Mouse (Mus musculus): ENCODE measurements around the gene Rbpj. TPM values are rescaled to one million over a fixed set of nuclear protein-coding genes. Genes with fewer than 3 reads are reported as not detected.

Rbpj gene
- polyA plus RNA-seq, 1 experiment from 2014 or later: 26.5 TPM

GRCm38 (mm10) chr5:53557544-53558260 is 91.8 kb downstream of the Rbpj start:
- ATAC-seq: no peak
- 90% methylated on average over 6 of the region's 6 CpGs for WGBS
- H3K4me1 ChIP-seq (ENCODE audit: control insufficient read depth, insufficient read depth, low read length): no peaks in the 10 kb centered on the region

DNA sequence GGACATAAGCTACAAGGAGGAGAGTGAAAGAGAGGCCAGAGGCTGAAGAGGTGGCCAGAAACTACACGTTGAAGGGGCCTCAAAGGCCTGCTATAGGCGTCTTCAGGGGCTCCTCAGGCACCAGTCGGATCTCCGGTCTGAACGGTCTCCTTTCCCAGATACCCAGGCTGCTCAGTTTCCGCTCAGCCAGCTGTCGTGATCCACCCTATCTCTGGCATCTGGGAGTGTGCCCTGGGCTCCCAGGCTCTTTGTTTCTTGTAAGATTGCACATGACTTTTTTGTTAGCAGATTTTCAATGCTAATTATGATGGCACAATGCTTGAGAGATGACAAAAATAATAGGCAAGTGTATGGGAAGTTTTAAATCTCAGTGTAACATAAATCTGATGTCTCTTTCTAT is 95.2 kb downstream of the Rbpj start:
- H3K27me3 ChIP-seq (ENCODE audit: control insufficient read depth, insufficient read depth, low read depth, low read length): no peaks in the 10 kb centered on the region
- ATAC-seq: no peak

More at GRCm38 (mm10) chr5:53557544-53558260, 91.8 kb downstream of the Rbpj start:
- H3K9me3 ChIP-seq (replicated peaks; ENCODE audit: control insufficient read depth, low read length, poor library complexity, severe bottlenecking): no peaks in the 10 kb centered on the region
- H3K4me3 ChIP-seq (ENCODE audit: low read depth, low read length): no peak overlapping the region
- no peaks in the 10 kb centered on the region for H3K27me3 ChIP-seq (ENCODE audit: control insufficient read depth, insufficient read depth, low read depth, low read length)
- H3K27ac ChIP-seq (ENCODE audit: low read length): no peak overlapping the region
- H3K36me3 ChIP-seq (ENCODE audit: control insufficient read depth, insufficient read depth, low read length): no peaks in the 10 kb centered on the region
- no peak overlapping the region for H3K9ac ChIP-seq (ENCODE audit: low read depth, low read length)
- H3K4me2 ChIP-seq (ENCODE audit: low read length): no peak overlapping the region

GRCm38 (mm10) chr5:53564309-53564708 is 98.4 kb downstream of the Rbpj start:
- Histone ChIP-seq H3K4me2 (ENCODE audit: low read length) (no peak overlapping the region), H3K9ac (ENCODE audit: low read depth, low read length) (no peak overlapping the region), H3K36me3 (ENCODE audit: control insufficient read depth, insufficient read depth, low read length) (no peaks in the 10 kb centered on the region), H3K9me3 (replicated peaks; ENCODE audit: control insufficient read depth, low read length, poor library complexity, severe bottlenecking) (no peaks in the 10 kb centered on the region), H3K4me3 (ENCODE audit: low read depth, low read length) (no peak overlapping the region), H3K27ac (ENCODE audit: low read length) (no peak overlapping the region), H3K4me1 (ENCODE audit: control insufficient read depth, insufficient read depth, low read length) (no peaks in the 10 kb centered on the region), H3K27me3 (ENCODE audit: control insufficient read depth, insufficient read depth, low read depth, low read length) (no peaks in the 10 kb centered on the region)
- no peak for ATAC-seq
- WGBS: 92% methylated on average over 19 of the region's 19 CpGs

More for the DNA sequence above, 95.2 kb downstream of the Rbpj start:
- Histone ChIP-seq H3K9me3 (replicated peaks; ENCODE audit: control insufficient read depth, low read length, poor library complexity, severe bottlenecking) (no peaks in the 10 kb centered on the region), H3K4me3 (ENCODE audit: low read depth, low read length) (no peak overlapping the region), H3K4me1 (ENCODE audit: control insufficient read depth, insufficient read depth, low read length) (no peaks in the 10 kb centered on the region), H3K4me2 (ENCODE audit: low read length) (no peak overlapping the region), H3K9ac (ENCODE audit: low read depth, low read length) (no peak overlapping the region), H3K36me3 (ENCODE audit: control insufficient read depth, insufficient read depth, low read length) (no peaks in the 10 kb centered on the region), H3K27ac (ENCODE audit: low read length) (no peak overlapping the region)
- 77% methylated on average over 7 of the region's 7 CpGs for WGBS

GRCm38 (mm10) chr5:53565213-53565794 is 99.4 kb downstream of the Rbpj start:
- Histone ChIP-seq H3K4me1 (ENCODE audit: control insufficient read depth, insufficient read depth, low read length) (no peaks in the 10 kb centered on the region), H3K36me3 (ENCODE audit: control insufficient read depth, insufficient read depth, low read length) (no peaks in the 10 kb centered on the region), H3K9me3 (replicated peaks; ENCODE audit: control insufficient read depth, low read length, poor library complexity, severe bottlenecking) (no peaks in the 10 kb centered on the region), H3K27ac (ENCODE audit: low read length) (no peak overlapping the region), H3K9ac (ENCODE audit: low read depth, low read length) (no peak overlapping the region), H3K4me3 (ENCODE audit: low read depth, low read length) (no peak overlapping the region), H3K27me3 (ENCODE audit: control insufficient read depth, insufficient read depth, low read depth, low read length) (no peaks in the 10 kb centered on the region), H3K4me2 (ENCODE audit: low read length) (no peak overlapping the region)
- no peak for ATAC-seq
- WGBS: 82% methylated on average over 5 of the region's 5 CpGs

DNA sequence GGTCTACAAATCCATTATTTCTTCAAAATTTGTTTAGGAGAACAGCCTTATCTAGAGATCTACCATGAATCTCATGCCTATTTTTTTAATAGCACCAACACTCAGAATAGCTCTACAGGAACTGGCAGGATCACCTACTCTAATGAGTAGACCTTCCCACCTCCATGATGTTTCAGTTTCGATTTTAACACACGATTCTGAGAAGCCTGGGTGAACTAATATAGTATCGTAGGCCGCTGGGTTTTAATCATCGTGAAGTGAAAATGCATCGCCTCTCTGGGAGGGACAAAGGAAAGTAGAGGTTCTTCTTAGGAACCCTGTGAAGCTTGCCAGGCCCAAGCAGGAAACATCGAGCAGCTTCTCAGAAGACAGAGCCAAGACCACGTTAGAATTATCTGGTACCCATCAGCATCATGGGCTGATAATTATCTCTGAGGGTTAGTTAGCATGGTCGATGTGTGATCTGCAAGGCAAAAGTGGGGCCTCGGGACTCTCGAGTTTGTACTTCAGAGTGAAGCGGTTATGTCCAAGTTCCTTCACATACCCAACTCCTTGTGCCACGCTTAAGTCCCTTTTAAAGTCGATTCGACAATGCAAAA is 100.6 kb downstream of the Rbpj start:
- H3K9me3 ChIP-seq (replicated peaks; ENCODE audit: control insufficient read depth, low read length, poor library complexity, severe bottlenecking): no peaks in the 10 kb centered on the region
- H3K9ac ChIP-seq (ENCODE audit: low read depth, low read length): no peak overlapping the region
- no peak overlapping the region for H3K4me3 ChIP-seq (ENCODE audit: low read depth, low read length)
- WGBS: 93% methylated on average over 15 of the region's 15 CpGs
- no peak for ATAC-seq
- H3K36me3 ChIP-seq (ENCODE audit: control insufficient read depth, insufficient read depth, low read length): no peaks in the 10 kb centered on the region
- no peak overlapping the region for H3K27ac ChIP-seq (ENCODE audit: low read length)
- H3K4me1 ChIP-seq (ENCODE audit: control insufficient read depth, insufficient read depth, low read length): no peaks in the 10 kb centered on the region
- no peak overlapping the region for H3K4me2 ChIP-seq (ENCODE audit: low read length)
- H3K27me3 ChIP-seq (ENCODE audit: control insufficient read depth, insufficient read depth, low read depth, low read length): no peaks in the 10 kb centered on the region

DNA sequence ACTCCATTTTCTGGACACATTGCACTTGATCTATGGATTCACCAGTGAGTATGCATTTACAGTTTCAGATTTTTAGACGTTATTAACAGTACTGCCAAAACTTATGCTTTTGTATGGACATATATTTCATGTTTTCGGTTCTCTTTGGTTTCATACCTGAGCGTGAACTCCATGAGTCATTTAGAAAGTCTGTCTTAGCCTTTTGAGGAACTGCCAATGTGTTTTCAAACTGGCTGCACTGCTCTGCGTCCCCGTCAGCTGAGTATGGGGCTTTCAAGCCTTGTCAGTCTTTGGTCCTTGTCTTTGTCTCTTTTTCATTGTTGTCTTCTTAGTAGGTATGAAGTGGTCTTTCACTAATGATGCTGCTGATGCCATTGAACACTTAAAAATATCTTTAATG is 106.5 kb downstream of the Rbpj start:
- no peaks in the 10 kb centered on the region for H3K9me3 ChIP-seq (replicated peaks; ENCODE audit: control insufficient read depth, low read length, poor library complexity, severe bottlenecking)
- no peak overlapping the region for H3K4me3 ChIP-seq (ENCODE audit: low read depth, low read length)
- ATAC-seq: no peak
- no peaks in the 10 kb centered on the region for H3K4me1 ChIP-seq (ENCODE audit: control insufficient read depth, insufficient read depth, low read length)
- no peak overlapping the region for H3K9ac ChIP-seq (ENCODE audit: low read depth, low read length)
- no peaks in the 10 kb centered on the region for H3K36me3 ChIP-seq (ENCODE audit: control insufficient read depth, insufficient read depth, low read length)
- H3K27me3 ChIP-seq (ENCODE audit: control insufficient read depth, insufficient read depth, low read depth, low read length): no peaks in the 10 kb centered on the region
- 80% methylated on average over 5 of the region's 5 CpGs for WGBS
- H3K4me2 ChIP-seq (ENCODE audit: low read length): no peak overlapping the region
- H3K27ac ChIP-seq (ENCODE audit: low read length): no peak overlapping the region

- Histone ChIP-seq H3K27me3 (ENCODE audit: control insufficient read depth, insufficient read depth, low read depth, low read length) (no peaks in the 10 kb centered on the region), H3K27ac (ENCODE audit: low read length) (no peak overlapping the region), H3K9me3 (replicated peaks; ENCODE audit: control insufficient read depth, low read length, poor library complexity, severe bottlenecking) (no peaks in the 10 kb centered on the region), H3K4me2 (ENCODE audit: low read length) (no peak overlapping the region), H3K9ac (ENCODE audit: low read depth, low read length) (no peak overlapping the region), H3K36me3 (ENCODE audit: control insufficient read depth, insufficient read depth, low read length) (no peaks in the 10 kb centered on the region), H3K4me3 (ENCODE audit: low read depth, low read length) (no peak overlapping the region), H3K4me1 (ENCODE audit: control insufficient read depth, insufficient read depth, low read length) (no peaks in the 10 kb centered on the region)
- WGBS: 56% methylated on average over 3 of the region's 3 CpGs
- no peak for ATAC-seq
Measured at GRCm38 (mm10) chr5:53574883-53575442, 109.0 kb downstream of the Rbpj start.

DNA sequence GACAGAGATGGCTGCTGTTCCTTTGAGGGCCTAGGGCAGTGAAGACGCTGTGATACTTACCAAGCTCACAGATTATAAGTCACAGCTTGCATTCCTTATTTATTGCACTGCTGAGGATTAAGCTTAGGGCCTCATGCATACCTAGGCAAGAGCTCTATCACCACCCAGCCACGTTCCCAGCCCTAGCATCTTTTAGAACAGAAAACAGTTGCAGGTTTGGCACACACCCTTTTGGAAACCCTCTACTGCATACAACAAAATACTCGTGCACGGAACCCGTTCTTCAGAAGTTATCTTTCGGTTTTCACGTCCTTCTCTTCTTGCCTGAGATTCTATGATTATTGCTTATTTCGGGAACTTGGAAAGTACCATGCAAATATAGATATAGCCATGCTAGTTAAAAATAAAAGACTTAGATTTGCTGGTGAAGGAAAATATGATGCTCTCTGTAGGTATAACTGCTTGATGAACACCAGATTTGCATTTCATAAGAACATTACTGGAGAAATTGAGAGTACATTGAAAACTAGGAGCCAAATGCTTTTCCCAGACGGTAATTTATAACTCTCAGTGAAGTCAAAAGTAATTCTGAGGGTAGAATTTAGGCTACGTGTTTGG is 111.4 kb downstream of the Rbpj start:
- Histone ChIP-seq H3K4me1 (ENCODE audit: control insufficient read depth, insufficient read depth, low read length) (no peaks in the 10 kb centered on the region), H3K9me3 (replicated peaks; ENCODE audit: control insufficient read depth, low read length, poor library complexity, severe bottlenecking) (no peaks in the 10 kb centered on the region), H3K36me3 (ENCODE audit: control insufficient read depth, insufficient read depth, low read length) (no peaks in the 10 kb centered on the region), H3K27ac (ENCODE audit: low read length) (no peak overlapping the region), H3K9ac (ENCODE audit: low read depth, low read length) (no peak overlapping the region), H3K27me3 (ENCODE audit: control insufficient read depth, insufficient read depth, low read depth, low read length) (no peaks in the 10 kb centered on the region), H3K4me2 (ENCODE audit: low read length) (no peak overlapping the region), H3K4me3 (ENCODE audit: low read depth, low read length) (no peak overlapping the region)
- WGBS: 85% methylated on average over 10 of the region's 10 CpGs
- ATAC-seq: no peak

Measured in midbrain, embryonic 16.5 days (tissue).